Mouse (Mus musculus) cerebellum, adult 9-11 months (tissue): ENCODE measurements around the gene Psg16.

ENCODE experiments used
- DNase-seq: peaks from one replicate; pipeline ENCODE4 v3.0.0; 2022

Psg16 gene

DNA sequence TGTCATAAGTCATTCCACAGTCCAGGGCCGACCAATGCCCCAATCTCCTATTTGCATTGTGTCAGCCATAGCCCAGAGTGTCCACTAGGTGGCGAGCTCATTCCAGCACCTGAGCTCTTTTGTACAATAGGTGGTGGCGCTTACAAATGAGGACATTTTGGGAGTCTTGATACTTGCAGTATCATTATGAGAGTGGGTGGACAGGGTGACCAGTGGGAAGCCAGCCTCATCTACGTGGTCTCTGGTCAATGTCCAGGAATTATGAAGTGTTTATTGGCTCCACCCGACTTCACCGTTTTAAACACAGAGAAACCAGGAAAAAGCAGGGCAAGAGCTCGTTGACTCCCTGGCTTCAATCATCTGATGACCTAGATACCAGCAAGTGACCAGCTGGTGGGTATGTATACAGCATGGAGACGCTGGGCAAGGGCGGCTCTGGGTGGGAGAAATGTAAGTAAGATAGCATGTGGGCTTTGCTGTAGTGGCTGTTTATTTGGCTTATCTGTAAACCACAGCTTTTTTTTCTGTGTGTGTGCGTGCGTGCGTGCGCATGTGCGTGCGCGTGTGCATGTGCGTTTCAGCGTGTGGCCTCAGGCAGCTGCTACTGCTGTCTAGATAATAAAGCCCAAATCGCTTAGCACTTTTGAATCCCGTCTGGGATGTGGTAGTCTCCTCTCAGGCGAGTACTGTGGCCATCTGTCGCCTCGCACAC is at the start of gene Psg16:
TSS of gene Psg16 (plus strand) at position 137 of the 712 bp plus-strand sequence.
- DNase-seq: peak; percentile 94

DNA sequence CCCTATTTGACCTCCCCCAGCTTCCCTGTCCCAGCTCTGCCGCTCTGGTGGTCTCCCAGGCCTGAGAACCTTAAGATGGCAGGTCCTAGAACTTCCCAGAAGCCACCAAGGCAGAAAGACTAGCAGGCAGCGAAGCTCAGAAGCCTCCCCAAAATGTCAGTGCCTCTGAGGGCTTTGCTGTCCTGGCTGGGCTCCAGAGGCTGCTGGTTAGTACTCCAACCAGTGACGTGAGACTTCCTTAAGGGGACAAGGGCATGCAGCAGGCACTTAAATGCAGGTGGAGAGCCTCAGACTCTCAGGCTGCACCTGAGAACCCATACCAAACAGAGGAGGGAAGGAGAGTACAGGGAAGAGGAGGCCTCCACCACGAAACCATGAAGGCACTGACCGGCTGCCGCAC is 49.7 kb upstream of the Psg16 start:
- peak; percentile 55 for DNase-seq

GRCm38 (mm10) chr7:17024814-17025504 is 48.9 kb upstream of the Psg16 start:
- peak; percentile 66 for DNase-seq

DNA sequence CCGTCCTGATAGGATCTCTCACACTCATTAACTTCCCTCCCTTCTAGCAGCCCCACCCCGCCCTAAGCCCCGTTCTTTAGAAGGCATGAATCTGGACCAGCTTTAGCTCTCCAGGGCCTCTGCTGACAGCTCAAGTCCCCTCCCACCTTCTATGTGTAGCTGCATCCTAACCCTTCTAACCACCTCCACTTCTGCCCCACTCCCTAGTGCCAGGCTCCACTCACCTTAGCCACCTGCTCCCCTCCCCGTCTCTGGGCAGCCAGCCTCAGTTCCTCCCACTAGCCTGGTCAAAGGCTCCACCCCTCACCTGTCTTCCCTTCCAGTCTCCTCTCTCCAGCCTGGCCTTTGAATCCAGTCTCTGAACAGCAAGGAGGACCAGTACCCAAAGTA is 48.3 kb upstream of the Psg16 start:
- DNase-seq: peak; percentile 57

GRCm38 (mm10) chr7:17025896-17026622 is 47.8 kb upstream of the Psg16 start:
- DNase-seq: peak; percentile 66

DNA sequence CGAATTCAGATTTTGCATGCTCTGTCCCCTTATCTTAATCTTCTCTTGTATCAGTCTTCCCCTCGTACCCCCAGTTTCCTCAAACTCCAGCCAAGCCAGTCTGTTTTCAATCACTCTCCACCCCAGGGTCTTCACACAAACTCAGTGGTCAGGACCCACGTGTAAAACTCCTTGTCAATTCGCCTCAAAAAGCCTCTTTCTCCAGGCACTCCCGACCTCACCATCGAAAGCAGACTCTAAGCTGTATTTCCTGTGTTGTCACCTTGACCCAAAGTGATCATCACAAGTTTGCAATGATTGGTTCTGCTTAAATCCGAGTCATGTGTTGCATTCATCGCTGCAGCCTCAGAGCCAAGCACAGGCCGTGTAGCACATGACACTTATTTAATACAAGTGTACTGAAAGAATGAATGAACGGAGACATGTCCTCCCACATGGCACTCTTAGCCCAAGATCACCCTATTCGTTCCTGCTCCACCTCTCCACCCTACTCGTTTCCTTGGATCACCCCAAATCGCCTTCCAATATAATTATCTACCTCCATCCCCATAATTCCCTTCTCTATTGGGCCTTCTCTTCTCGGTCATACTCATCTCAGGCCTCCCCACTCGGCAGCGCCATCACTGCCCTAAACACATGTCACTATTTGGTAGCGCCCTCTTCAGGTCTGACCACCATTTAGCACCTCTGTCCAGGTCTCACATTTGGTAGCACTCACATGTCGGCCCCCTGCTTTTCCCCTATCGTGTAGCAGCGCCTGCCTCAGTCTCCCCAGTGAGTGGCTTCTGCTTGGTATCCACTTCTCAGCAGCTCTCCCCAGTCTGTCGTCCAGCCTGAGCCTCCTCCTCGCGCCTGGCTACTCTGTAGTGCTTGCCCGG is 46.9 kb upstream of the Psg16 start:
- DNase-seq: no peak

DNA sequence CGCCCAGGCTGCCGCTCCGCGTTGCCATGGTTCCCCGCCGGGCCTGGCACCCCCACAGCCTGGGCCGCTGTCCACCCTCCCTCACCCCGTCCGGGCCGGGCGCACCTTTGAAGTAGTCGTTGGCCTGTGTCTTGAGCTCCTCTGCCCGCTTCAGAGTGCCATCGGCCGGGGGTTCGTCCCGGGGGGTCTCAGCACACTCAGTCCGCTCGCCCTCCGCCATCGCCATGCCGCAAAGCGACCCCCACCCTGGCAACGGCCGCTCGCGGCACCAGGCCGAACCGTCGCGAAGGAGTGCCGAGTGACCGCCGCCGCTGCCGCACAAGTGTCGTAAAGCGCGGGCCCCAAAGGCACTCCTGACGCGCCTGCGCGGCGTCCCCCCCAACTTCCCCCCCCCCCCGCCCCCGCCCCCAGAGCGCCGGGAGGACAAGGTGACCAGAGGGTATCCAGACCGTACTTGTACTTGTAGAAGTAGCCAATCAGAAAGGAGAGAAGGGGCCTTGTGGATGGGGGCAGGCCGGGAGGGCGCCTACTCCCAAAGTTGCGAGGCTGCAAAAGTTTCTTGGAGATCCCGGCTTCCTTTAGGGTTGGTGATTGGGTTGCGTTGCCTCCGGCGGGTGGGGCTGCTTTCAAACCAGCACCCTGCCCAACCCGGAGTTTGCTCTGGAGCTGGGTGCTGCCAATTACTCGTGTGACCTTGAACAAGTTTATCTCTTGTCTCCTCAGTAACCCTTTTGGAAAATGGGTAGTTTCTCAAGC is 46.1 kb upstream of the Psg16 start, which contains the start of gene Ppp5c:
TSS of gene Ppp5c (minus strand) at position 337 of the 756 bp plus-strand sequence.
- peak; percentile 93 for DNase-seq

DNA sequence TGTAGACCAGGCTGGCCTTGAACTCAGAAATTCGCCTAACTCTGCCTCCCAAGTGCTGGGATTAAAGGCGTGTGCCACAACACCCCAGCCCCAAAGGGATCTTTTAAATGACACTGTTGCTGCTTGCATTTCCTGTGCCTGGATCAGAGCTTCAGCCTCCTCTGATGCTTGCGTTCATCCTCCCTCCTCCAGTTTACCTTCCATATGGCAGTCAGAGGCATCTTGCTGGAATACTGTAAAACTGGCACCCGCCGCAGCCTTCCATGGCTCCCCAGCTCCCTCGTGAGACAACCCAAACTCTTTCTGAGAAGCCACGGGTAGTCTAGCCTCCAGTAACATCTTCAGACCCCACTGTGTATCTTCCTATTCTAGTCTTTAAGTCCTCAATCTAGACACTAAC is 44.9 kb upstream of the Psg16 start:
- peak; percentile 43 for DNase-seq

DNA sequence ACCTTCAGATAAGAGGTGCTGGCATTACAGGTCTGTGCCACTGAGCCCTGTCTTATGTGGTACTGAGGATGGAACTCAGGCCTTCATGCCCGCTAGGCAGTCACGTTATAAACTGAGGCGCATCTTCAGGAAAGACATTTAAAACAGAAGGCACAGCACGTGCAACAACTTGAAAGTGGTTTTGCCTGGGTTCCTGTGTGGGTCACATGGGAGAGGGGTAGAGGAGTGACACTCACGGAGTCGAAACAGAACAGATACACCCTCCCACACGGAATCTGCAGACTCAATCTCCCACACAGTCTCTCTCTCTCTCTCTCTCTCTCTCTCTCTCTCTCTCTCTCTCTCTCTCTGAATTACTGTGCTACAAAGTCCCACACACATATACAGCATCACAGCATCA is 43.6 kb upstream of the Psg16 start:
- DNase-seq: no peak

DNA sequence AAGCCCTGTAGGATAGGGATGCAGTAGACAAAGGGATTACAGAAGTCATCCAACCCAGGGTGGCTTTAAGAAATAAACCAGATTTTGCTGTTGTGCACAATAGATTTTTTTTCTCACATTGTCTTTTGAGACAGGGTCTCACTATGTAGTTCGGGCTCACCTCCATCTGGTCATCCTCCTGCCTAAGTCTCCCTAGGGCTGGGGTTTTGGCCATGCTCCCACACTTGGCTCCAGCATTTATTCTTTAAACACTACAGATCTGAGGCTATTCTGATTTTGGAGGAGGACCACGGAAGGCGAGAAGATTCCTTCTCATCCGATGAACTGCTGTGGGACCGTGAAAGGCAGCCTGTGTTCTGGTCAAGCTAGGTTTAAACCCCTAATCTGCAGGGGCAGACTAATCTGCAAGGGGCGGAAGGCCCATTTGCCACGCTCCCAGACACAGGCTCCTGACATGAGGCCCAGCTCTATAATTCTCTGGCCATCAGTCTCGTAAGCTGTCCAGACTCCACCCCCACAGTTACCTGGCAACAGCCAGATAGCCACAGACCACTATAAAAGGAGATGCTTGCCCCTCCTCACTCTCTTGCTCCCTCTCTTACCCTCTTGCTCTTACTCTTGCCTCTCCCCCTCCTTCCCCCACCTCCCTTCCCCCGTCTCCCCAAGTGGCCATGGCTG is 35.7 kb upstream of the Psg16 start:
- no peak for DNase-seq

DNA sequence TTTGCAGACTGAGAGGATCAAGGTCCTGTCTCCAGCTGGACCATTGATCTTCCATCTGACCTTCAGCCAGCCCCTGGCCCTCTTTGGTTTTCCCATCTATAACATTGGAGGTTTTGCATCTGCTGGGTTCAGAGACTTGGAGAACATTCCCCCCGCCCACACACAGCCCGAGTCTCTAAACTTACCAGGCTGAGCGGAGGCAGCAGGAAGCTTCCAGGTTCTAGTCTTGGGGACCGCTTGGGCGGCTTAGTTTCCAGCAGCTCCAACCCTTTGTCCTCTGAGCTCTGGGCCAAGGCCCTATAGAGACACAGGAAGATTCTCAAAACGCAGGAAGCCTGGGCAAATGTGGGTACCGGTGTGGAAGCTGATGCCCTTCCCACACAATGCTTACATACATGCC is 34.5 kb upstream of the Psg16 start:
- no peak for DNase-seq

- DNase-seq: no peak
These were observed 28.1 kb upstream of the Psg16 start for GRCm38 (mm10) chr7:17045743-17046142.

GRCm38 (mm10) chr7:17047041-17047682 is 26.7 kb upstream of the Psg16 start:
- no peak for DNase-seq

DNA sequence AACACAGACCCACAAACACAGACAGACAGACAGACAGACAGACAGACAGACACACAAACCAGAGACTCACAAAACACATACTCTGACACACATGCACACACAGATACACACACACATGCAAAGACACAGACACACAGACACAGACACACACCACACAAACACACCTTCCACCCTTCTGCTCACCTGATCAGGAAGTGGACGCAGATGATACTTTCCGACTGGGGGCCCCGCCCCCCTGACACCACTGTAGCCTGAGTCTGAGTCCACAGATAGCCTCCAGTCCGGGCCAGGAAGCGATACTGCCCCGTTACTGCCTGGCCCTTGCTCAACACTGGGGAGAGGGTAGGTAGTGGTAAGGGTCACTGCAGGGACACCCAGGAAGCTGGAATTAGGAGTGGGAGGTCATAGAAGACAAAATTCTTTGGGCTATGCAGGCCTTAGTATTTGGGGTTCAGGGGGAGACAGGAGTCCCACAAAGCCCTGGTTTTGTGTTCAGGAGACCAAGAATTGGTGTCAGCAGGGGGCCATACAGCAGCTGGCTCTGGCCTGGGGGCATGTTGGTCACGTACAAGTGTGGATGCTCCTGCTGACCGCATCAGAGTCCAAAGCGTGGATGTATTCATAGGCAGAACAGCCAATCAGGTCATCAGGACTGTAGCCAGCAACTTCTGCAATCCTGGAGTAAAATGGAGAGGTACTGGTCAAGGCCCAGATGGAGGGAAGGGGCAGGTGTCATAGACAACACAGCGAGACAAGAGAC is 25.2 kb upstream of the Psg16 start:
- DNase-seq: no peak

GRCm38 (mm10) chr7:17050491-17050890 is 23.3 kb upstream of the Psg16 start:
- DNase-seq: peak; percentile 57

DNA sequence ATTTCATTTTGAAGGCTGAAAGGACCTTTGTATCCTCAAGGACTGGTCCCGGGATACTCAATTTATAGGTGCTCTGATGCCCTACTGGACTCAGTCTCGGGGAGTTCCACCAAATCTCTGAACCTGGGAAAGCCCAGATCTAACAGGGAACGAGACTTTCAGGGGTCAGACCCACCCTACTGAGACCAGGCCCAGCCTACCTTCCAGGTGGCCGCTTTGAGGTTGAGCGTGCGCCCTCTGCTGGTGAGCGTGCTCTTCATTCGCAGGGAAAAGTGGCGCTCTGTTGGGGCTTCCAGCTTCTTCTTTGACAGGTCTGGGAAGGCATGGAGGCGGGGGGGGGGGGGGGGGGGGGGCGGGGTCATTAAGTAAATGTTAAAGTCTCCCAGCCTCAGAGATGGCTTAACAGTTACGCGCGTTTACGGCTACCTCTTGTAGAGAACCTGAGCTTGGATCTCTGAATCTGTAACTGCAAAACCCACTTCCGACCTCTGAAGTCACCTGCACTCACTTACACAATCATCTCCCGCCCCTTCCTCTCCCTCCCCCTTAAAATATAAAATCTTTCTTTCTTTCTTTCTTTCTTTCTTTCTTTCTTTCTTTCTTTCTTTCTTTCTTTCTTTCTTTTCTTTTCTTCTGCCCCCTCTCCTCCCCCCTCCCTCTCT is 22.8 kb upstream of the Psg16 start:
- peak; percentile 74 for DNase-seq

- DNase-seq: no peak
These were observed 19.4 kb upstream of the Psg16 start for GRCm38 (mm10) chr7:17054325-17054989.

GRCm38 (mm10) chr7:17055287-17055946 is 18.4 kb upstream of the Psg16 start:
- no peak for DNase-seq
